Mouse (Mus musculus) cortical plate, adult 2 months (tissue): ENCODE measurements around the gene Foxa2. TPM values are rescaled to one million over a fixed set of nuclear protein-coding genes. Genes with fewer than 3 reads are reported as not detected.

Source experiments
- H3K27ac ChIP-seq: fragments of 200-500 bp; 2 replicates; pipeline ENCODE4 v1.5.1; 2012; ENCODE audit warnings: low read length, control low read depth, inconsistent platforms; ENCODE audit not compliant: insufficient read depth
- H3K4me1 ChIP-seq: fragments of 200-500 bp; 2 replicates; pipeline ENCODE4 v1.6.1; 2011; ENCODE audit warnings: low read length; ENCODE audit not compliant: control insufficient read depth, insufficient read depth
- H3K4me3 ChIP-seq: fragments of 200-500 bp; 2 replicates; pipeline ENCODE4 v1.5.1; 2011; ENCODE audit warnings: mild to moderate bottlenecking, low read length, control low read depth; ENCODE audit not compliant: insufficient read depth
- CTCF ChIP-seq: fragments of 200-500 bp; IDR thresholded peaks from 2 replicates; pipeline ENCODE4 v1.5.1; 2011; ENCODE audit warnings: mild to moderate bottlenecking, control low read depth, low read length; ENCODE audit not compliant: insufficient read depth; ENCODE audit errors: extremely low read depth
- POLR2A ChIP-seq: fragments of 200-500 bp; IDR thresholded peaks from 2 replicates; pipeline ENCODE4 v1.6.1; 2011; ENCODE audit warnings: mild to moderate bottlenecking, low read length, control low read depth; ENCODE audit not compliant: insufficient read depth; ENCODE audit errors: extremely low read depth
- polyA plus RNA-seq: library from polyadenylated mRNA; depleted of rRNA; stranded (reverse); fragments of >200 nt; gene quantifications from 2 replicates; pipeline ENCODE4 v1.2.3, GENCODE M21; 2012

The Foxa2 gene
- polyA plus RNA-seq, 1 experiment: not detected

DNA sequence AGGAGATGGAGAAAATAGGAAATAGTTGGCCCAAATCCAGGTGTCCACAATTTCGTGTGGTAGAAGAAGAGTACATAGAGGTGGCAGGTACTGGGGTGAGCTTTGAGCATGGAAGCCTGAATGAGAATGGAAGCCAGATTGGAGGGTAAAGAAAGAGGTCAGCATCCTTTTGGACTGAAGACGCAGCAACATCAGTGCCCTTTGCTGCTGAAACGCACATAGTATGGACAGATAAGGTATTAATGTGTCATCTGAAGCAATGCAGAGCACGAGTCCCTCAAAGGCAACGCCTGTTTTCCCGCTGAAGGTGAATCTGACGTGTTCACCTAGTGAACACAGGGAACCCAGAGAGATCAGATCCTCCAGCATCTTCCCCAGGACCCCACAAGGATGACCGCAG lies 842 bp upstream of the Foxa2 start:
- H3K4me1 ChIP-seq: no peaks in the 10 kb centered on the region
- TF ChIP-seq CTCF (no peak), POLR2A (no peak)
- no peak overlapping the region for H3K27ac ChIP-seq
- H3K4me3 ChIP-seq: no peak overlapping the region

GRCm38 (mm10) chr2:148045937-148046798 lies 601 bp downstream of the Foxa2 start:
- Histone ChIP-seq H3K27ac (no peak overlapping the region), H3K4me3 (no peak overlapping the region), H3K4me1 (no peaks in the 10 kb centered on the region)
- TF ChIP-seq CTCF (no peak), POLR2A (no peak)

DNA sequence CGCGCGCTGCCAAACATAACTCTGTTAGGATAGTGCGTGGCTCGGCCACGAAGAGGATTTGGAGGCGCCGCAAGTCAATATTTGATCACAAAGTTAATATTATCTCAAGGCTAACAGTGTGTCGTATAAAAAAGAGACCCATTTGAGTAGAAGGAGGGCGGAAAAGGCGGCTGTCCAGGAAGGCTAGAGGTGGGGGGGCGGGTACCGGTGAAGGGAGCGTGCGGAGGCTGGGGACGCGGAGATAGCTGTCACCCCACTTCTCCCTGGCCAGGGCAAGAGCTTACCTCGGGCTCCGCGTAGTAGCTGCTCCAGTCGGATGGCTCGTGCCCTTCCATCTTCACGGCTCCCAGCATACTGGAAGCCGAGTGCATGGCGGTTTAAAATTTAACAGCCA lies 1.2 kb downstream of the Foxa2 start:
- Histone ChIP-seq H3K4me3 (no peak overlapping the region), H3K4me1 (no peaks in the 10 kb centered on the region)
- TF ChIP-seq CTCF (no peak), POLR2A (no peak)

GRCm38 (mm10) chr2:148044877-148045539 lies 1.8 kb downstream of the Foxa2 start:
- Histone ChIP-seq H3K27ac (no peak overlapping the region), H3K4me3 (no peak overlapping the region), H3K4me1 (no peaks in the 10 kb centered on the region)
- TF ChIP-seq CTCF: no peak
- no peak for TF ChIP-seq POLR2A

More for the DNA sequence above, 1.2 kb downstream of the Foxa2 start:
- no peak overlapping the region for H3K27ac ChIP-seq

DNA sequence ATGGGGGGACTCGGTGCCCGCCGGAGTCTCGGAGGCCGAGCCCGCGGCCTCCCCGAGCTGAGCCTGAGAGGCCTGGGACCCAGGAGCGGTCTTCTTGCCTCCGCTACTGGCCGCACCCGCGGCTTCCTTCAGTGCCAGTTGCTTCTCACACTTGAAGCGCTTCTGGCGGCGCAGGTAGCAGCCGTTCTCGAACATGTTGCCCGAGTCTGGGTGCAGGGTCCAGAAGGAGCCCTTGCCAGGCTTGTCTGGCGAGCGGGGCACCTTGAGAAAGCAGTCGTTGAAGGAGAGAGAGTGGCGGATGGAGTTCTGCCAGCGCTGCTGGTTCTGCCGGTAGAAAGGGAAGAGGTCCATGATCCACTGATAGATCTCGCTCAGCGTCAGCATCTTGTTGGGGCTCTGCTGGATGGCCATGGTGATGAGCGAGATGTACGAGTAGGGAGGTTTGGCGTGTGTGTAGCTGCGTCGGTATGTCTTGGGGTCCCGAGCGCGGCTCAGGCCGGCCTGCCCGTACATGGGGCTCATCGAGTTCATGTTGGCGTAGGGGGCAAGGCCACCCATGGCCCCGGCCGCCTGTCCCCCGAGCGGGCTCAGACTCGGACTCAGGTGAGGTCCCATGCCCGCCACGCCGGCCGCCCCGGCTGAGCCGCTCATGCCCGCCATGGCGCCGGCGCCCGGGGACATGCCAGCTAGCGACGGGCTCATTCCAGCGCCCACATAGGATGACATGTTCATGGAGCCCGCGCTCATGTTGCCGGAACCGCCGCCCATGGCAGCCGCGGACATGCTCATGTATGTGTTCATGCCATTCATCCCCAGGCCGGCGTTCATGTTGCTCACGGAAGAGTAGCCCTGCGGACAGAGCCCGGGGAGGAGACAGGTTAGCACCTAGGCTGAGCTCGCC lies 2.5 kb downstream of the Foxa2 start:
- Histone ChIP-seq H3K4me1 (no peaks in the 10 kb centered on the region), H3K27ac (no peak overlapping the region), H3K4me3 (no peak overlapping the region)
- TF ChIP-seq POLR2A: no peak
- TF ChIP-seq CTCF: no peak

- no peak overlapping the region for H3K4me3 ChIP-seq
- no peaks in the 10 kb centered on the region for H3K4me1 ChIP-seq
- TF ChIP-seq POLR2A (no peak), CTCF (no peak)
- no peak overlapping the region for H3K27ac ChIP-seq
Measured at GRCm38 (mm10) chr2:148043271-148043975, 3.3 kb downstream of the Foxa2 start.

GRCm38 (mm10) chr2:148042126-148042640 lies 4.6 kb downstream of the Foxa2 start:
- Histone ChIP-seq H3K4me3 (no peak overlapping the region), H3K27ac (no peak overlapping the region), H3K4me1 (no peaks in the 10 kb centered on the region)
- no peak for TF ChIP-seq CTCF
- no peak for TF ChIP-seq POLR2A

GRCm38 (mm10) chr2:148041381-148041780 lies 5.4 kb downstream of the Foxa2 start:
- Histone ChIP-seq H3K4me1 (no peaks in the 10 kb centered on the region), H3K4me3 (no peak overlapping the region), H3K27ac (no peak overlapping the region)
- TF ChIP-seq CTCF (no peak), POLR2A (no peak)
